Mouse (Mus musculus) lung, postnatal 25 days (tissue): ENCODE measurements around the gene Sgo2a.
"Not testable (repeated sequence)": the region's sequence is repeated elsewhere in the genome, so short reads cannot be mapped to it uniquely, and the experiment has no call there.

ENCODE experiments used
- DNase-seq: peaks from one replicate; pipeline ENCODE4 v3.0.0; 2022; ENCODE audit warnings: low spot score

The Sgo2a gene

DNA sequence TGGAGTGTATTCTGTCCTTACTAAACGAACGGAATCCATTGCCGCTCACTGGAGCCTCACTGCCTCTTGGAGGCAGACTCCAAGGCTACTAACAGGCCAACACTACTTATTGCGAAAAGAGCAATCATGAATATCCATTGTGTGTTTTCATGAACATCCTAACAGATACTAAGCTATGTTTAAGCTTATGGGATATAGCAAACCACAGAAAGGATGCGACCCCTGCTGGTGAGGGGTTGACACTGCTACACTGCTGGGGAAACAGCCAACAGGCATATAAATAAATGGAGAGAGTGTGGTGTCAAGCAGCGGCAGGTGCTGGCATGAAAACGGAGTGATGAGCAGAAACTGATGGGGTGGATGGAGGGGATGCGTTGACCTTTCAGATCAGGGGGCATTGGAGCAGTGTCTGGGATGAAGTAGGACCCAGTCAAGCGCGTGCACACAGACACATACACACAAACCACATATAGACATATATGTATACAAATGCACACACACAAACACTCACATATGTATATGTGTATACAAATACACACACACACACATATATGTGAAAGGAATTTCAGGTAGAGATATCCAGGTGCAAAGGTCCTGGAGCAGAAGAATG lies 35.5 kb downstream of the Sgo2a start:
- peak; percentile 54 for DNase-seq

DNA sequence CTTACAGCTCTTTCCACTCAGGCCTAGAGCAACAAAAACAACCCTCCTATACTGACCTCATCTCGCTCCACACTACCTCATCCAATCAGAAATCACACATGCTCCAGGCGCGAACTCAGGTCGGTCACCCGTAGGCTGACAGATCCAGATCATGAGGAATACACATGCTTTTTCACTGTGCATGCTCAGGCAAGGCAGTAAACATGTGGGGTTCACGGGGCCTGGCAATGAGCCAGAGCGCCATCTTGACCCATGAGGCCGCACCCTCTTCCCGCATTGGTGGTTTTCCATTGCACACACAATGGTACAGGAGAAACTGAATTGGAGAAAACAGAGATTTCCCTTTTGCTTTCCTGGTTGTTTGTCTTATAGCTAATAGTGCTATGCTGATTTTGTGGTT lies 41.5 kb downstream of the Sgo2a start:
- not testable (repeated sequence) for DNase-seq

DNA sequence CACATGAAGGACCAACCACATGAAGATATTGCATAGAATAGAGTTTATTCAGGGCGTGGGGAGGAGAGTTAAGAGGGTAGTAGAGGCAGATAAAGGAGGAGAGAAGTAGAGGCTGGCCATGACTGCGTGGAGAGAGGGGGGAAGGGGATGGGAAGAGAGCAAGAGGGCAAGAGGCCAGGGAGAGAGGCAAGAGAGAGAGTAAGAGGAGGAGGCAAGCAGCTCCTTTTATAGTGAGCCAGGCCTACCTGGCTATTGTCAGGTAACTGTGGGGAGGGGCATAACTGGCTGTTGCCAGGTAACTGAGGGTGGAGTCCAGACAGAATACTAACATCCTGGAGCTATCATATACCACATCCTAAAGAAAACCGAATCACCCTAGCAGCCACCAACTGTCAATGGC lies 49.3 kb downstream of the Sgo2a start:
- DNase-seq = no peak

DNA sequence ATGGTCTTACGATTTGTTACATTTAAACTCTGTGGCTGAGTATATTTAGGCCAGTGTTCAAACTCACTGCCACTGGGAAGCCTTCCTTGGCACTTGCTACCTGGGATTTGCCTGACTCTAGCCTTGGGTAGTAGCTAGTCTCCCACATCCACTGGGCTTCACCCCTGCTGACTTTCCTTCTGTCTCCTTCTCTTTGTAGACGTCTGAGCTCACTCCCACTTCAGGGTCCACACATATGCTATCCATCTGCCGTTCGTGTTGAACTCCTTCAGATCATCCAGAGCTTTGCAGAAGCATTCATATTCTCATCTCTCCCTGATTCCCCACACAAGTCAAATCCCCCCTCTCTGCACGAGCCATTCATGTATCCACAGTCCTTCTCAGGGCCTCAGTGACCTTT lies 49.8 kb downstream of the Sgo2a start:
- DNase-seq = no peak

DNA sequence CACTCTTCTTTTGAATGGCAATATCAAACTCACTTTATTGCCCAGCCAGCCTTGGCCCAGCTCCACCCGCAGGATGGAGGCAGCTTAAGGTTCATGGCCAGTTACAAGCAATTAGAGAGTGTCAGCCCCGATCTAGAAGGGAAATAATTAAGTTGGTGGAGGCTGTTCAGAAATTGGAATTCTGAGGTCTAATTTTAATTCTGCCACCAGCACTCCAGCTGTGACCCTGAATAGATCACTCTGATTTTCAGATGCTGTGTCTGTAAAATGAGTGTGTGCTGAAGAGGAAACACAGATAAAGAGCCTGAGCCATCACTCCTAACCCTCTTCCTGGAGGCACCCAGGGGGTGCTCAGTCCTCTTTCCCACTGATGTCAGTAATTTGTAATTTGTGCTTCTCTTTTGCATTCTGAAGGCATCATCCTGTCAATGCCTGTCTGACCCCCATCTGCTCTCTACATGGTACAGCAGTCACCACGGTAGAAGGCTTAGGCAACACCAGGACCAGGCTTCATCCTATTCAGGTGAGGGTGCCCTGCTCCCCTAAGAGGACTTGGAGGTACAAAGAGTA lies 51.0 kb downstream of the Sgo2a start:
- DNase-seq = no peak

DNA sequence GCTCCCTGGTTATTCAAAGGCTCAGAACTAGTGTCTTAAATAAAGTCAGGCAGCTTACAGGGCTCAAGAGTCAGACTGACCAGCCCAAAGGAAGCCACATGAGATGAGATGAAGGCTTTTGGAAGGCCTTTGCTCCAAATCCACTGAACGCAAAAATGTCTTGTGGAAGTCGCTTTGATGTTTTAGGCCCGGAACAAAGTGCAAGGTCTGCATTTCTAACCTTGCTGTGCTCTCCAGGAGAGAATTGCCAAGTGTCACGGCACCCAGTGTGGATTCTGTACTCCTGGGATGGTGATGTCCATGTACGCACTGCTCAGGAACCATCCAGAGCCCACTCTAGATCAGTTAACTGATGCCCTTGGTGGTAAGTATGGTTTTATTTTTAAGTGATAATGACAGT lies 53.4 kb downstream of the Sgo2a start:
- no peak for DNase-seq

DNA sequence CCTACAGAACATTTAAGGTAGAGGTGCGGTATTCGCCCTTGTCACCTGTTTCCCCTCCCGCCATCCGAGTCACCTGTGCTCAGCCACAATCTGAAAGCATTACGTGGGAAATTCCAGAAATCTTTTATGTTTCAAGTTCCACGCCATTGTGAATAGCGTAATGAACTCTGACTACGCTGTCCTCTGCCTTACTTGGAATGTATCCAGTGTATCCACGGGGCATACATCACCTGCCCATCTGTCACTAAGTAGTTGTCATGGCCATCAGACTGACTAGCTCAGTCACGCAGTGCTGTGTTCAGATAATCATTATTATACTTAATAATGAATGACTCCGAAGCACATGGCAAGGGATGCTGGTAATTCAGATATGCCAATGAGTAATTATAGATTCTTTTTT lies 59.8 kb downstream of the Sgo2a start:
- no peak for DNase-seq

DNA sequence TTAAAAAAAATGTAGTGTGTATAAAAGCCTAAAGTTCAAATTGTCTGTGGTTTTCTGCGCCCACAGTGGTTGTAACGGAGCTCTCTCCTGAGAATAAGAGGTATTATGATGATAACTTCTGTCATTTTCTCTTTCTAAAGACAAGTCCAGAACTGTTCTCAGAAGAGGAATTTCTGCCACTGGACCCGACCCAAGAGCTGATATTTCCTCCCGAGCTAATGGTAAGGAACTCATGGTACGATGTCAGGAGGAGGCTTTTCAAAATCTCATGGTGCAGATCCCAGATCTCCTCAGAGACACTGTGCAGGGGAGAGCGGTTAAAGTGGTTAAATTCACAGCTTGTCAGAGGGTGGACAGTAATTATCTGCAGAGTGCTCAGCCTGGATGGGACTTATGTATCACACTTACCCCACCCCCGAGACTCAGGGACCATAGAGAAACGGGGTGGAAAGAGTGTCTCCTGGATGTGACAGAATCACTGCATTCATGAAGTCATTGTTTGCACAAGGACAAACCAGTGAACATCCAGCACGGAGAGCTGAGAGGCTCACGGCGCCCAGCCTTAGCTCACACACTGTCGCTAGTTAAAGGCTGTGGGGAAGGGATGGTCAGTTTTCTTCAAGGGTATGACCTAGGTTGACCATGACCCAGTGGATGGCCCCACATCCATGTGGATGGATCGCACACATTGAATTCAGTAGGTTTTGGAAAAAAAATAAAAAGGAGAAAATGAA lies 60.5 kb downstream of the Sgo2a start:
- no peak for DNase-seq

DNA sequence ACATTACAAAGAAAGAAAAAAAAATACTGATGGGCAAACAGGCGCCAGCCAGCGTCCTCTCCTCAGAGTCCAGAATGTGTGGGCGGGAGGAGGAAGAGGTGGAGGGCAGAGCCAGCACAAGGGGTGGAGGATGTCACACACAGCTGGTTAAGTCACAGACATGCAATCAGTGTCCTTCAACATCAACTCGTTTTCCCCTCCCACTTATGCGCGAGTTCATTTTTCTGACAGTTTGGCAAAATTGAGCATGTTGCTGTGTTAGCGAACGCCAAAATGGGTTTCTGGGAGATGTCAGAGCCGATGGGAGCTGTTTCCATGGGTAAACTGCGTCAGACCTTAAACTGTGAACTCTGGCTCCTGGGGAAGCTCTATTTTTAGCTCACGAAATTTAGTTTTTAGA lies 61.2 kb downstream of the Sgo2a start:
- DNase-seq = peak; percentile 55

DNA sequence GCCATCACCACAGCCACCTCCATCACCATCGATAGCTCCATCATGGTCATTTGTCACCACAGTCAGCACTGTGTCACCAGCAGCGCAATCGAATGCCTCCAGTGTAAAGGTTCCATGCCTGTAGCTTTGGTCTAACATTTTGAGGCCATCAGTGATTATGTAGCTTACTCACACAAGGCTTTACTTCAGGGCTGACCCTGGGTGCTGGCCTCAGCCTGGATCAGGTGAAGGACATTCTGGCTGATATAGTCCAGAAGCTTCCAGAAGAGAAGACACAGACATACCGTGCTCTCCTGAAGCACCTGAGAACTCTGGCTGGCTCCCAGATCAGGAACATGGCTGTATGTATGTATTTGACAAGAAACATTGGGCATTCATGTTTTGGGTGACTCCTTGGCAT lies 63.1 kb downstream of the Sgo2a start:
- DNase-seq = no peak

DNA sequence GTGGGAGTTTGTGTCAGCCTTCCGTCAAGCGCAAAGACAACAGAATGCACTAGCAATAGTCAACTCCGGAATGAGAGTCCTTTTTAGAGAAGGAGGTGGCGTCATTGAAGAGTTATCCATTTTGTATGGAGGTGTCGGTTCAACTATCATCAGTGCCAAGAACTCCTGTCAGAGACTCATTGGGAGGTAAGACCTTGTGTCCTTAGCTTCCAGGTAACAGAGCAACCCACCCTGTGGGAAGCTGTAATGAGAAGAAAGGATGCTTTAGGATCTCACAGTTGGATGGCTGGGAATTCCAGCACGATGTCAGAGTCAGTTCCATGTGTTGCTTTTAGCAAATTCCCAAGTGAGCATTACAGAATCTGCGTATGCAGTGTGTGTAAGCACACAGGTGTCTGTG lies 66.4 kb downstream of the Sgo2a start:
- no peak for DNase-seq

DNA sequence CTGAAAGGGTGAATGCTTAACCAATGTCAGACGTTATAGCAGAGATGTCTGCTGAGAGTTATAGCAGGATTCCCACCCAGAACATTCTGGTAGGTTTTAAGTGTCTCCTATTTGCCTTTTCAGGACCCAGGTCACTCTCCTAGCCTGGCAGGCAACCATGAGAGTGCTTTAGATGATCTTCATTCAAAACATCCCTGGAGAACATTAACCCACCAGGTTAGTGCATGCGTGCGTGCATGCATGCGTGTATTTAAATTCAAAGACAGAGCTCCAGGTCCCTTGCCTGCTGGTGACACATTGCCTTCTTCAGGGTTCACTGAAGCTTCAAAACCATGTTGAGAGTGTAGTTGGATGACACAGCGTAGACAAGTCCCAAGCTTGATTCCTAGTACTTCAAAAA lies 69.4 kb downstream of the Sgo2a start:
- DNase-seq = no peak

DNA sequence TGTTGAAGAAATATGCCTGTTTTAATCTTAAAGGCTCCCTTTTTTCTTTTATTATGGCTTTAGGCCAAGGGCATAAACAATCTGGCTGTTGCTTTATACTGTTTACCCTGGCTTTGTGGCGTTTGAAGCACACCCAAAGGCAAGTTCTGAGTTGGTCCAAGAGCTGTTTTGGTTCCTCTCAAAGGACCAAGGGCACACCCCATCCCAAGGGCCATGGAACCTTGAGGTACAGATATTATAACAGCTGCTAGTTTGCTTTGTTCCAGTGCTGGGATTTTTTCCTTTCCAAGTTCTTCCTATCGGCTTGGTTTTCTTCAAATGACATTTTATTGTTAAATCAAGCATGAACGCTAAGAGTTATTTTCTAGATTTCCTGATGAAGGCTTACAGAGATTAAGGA lies 69.8 kb downstream of the Sgo2a start:
- no peak for DNase-seq

DNA sequence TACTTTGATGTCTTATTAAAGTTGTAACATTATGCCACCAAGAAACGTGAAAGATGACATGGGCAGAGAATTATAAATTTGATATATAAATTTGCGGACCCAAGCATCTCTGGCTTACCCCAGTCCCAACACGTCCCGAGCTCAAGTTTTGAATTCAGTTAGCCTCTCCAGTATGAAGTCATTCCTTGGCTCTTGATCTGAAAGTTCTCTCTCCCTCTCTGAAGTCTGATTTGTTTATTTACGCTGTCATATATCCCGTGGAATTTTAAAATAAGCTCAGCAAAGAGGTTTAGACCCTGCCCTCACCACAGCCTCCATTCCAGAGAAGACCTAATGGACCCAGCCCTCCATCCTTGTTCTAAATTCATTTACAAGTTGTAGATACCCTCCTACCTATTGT lies 73.4 kb downstream of the Sgo2a start:
- no peak for DNase-seq

DNA sequence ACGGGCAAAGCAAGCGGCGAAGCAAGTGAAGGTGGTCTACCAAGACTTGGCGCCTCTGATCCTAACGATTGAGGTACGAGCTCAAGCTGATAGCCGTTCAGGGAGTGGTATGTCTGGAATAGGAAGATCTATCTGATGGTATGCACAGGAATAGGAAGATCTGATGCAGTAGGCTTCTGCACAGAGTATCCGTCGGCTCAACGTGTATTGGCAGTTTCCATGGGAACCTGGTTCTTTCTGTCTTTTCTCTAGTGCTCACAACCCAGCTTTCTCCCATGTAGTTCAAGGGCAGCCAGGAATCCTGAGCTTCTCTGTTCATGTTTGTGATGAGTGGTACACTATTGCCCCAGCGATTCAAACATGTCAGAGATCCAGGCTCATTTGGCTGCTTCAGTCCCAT lies 74.3 kb downstream of the Sgo2a start:
- DNase-seq = no peak

DNA sequence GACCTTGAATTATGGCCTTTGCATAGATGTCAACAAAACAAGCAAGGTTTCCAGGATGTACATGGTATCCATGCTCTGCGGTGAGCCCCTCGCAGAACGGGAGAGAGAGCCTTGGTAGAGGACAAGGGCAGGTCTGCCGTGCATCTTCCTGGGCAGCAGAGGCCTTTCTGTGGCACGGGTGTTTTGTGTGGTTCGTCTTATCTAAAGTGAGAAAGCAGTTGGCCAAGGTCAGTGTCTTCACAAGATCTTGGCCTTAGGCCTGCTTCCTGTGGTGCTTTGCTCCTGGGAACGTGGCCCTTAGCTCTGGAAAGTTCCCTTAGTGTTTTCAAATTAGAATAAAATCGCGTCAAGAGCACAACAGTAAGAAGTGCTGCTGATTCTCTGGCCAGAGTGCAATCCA lies 75.2 kb downstream of the Sgo2a start:
- no peak for DNase-seq

DNA sequence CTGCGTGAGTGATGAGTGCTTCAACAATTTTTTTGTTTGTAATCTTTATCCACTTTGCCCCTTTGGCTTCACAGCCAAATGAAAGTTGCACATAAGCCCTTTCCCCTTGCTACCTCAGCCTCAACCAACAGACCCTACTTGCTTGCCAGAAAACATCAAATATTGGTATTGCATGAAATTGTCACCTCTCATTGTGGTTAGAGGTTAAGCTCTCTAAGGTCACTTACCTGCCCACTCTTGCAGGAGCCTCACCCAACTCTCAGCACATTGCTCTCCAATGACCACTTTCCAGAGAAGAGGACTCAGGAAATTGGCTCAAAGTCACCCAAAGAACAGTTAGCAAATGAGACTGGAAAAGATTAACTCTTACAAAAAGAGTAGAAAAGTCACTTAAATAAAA lies 75.7 kb downstream of the Sgo2a start:
- peak; percentile 12 for DNase-seq

DNA sequence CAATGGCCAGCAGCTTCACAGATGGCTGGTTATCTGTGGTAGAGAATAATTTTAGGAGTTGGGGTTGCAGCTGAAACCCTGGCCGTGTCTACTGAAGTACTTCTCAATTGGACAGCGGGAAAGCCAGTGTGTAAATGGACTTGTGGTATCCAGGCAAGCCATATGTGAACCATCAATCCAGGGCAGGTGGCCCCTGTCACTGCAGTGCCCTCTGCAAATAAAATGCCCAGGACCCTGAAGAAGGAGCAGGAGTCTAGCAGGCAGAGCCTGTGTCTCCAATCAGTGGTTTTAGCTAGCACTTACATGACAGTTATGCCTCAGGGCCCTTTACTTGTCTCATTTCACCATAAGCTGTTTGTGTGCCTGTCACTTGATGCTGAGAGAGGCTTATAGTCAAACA lies 76.6 kb downstream of the Sgo2a start:
- DNase-seq = no peak

DNA sequence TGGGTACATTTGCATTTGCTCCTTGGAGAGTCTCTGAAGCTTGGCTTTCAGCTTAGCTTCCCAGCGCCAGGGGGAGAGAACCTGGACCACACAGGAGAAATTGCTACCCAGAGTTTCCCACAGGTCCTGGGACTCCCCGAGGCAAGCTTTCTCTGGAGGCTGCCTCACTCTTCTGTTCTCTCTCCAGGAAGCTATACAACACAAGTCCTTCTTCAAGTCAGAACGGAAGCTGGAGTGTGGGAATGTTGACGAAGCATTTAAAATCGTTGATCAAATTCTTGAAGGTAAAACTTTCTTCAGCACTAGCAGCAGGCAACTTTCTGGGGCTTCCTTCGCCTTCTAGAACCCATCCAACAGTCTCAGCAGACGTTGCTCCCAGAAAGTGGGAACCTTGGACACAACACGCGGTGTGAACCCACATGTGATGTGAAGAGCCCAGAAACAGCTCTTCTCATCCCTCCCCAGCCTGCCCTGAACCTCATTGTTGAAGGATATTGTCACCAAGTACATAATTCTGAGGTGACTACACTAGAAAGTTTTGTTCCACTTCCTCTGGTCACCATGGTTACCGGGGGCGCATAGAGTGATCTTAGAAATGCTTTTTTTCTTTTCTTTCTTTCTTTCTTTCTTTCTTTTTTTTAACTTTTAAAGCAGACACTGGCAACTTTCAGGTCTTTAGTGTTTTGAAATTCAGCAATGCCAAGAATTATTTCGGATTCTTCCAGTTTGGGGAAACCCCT lies 77.4 kb downstream of the Sgo2a start:
- no peak for DNase-seq

DNA sequence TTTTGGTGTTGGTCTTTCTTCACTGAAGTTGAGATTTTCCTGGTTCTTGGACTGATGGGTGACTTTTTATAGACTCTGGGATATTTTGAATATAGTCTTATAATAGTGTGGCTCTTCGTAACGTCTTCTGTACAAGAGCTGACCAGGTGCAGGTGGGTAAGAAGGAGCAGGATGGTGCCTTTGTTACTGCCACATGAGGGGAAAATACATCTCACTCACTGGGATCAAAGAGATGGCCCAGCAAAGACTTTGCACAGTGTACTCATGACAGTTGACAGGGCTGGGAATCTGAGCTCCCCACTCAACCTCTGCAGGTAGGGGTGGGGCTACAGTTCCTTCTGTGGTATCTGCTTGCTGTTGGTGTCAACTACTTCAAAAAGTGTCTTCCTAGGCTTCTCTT lies 78.5 kb downstream of the Sgo2a start:
- DNase-seq = no peak
